8 mouse cellular contexts compared by ENCODE assay signal in genomic region chr7:132713483-132714126, GRCm38 (mm10).
A peak's percentile ranks its signal among the peaks of the same experiment; 100 is the strongest.
DNase-seq lines count a peak whose midpoint lies in the region; ATAC-seq and TF ChIP-seq lines count a peak whose summit lies in the region.

No protein-coding gene starts in this region.

- ATAC-seq in forebrain, postnatal 0 days, result no peak
- ATAC-seq in intestine, embryonic 15.5 days, result no peak
- ATAC-seq in liver, embryonic 15.5 days (ENCODE audit: insufficient read depth), result no peak

- 75% methylated on average over 8 of the region's 8 CpGs for WGBS in forebrain, postnatal 0 days
- WGBS in intestine, embryonic 15.5 days, result 49% methylated on average over 8 of the region's 8 CpGs
- 47% methylated on average over 8 of the region's 8 CpGs for WGBS in liver, embryonic 15.5 days (ENCODE audit: insufficient replicate concordance)
- 43% methylated on average over 8 of the region's 8 CpGs for WGBS in small intestine, adult 2 months

- H3K27ac ChIP-seq in forebrain, postnatal 0 days (ENCODE audit: low read depth, low read length), result peak overlapping the region; percentile 80
- H3K27ac ChIP-seq in intestine, embryonic 15.5 days, result peak overlapping the region; percentile 63
- peak overlapping the region; percentile 78 for H3K27ac ChIP-seq in liver, embryonic 15.5 days (replicated peaks)
- H3K27ac ChIP-seq in small intestine, adult 2 months (ENCODE audit: insufficient read depth, low read depth, low read length), result peak overlapping the region; percentile 70

- no peaks in the 10 kb centered on the region for H3K9me3 ChIP-seq in forebrain, postnatal 0 days (ENCODE audit: low read length)
- H3K9me3 ChIP-seq in intestine, embryonic 15.5 days, result no peaks in the 10 kb centered on the region
- no peaks in the 10 kb centered on the region for H3K9me3 ChIP-seq in liver, embryonic 15.5 days (replicated peaks)

- TF ChIP-seq CTCF in forebrain, postnatal 0 days (IDR thresholded peaks at IDR 0.05; ENCODE audit: low read depth), result no peak
- no peak for TF ChIP-seq CTCF in small intestine, adult 2 months (IDR thresholded peaks at IDR 0.05; ENCODE audit: extremely low read depth, insufficient read length, insufficient replicate concordance, low read depth, low read length)

- no peak overlapping the region for H3K4me2 ChIP-seq in forebrain, postnatal 0 days (ENCODE audit: low read depth)
- H3K4me2 ChIP-seq in intestine, embryonic 15.5 days (replicated peaks), result no peak overlapping the region
- H3K4me2 ChIP-seq in liver, embryonic 15.5 days, result no peak overlapping the region

- H3K4me3 ChIP-seq in forebrain, postnatal 0 days (ENCODE audit: low read depth, low read length), result no peak overlapping the region
- no peak overlapping the region for H3K4me3 ChIP-seq in intestine, embryonic 15.5 days (replicated peaks)
- no peak overlapping the region for H3K4me3 ChIP-seq in liver, embryonic 15.5 days (replicated peaks)
- no peak overlapping the region for H3K4me3 ChIP-seq in small intestine, adult 2 months (ENCODE audit: low read depth, low read length)

- H3K27me3 ChIP-seq in forebrain, postnatal 0 days (ENCODE audit: insufficient read depth, low read length), result no peaks in the 10 kb centered on the region
- no peaks in the 10 kb centered on the region for H3K27me3 ChIP-seq in intestine, embryonic 15.5 days (replicated peaks)
- H3K27me3 ChIP-seq in liver, embryonic 15.5 days, result no peaks in the 10 kb centered on the region
- H3K27me3 ChIP-seq in small intestine, adult 2 months (ENCODE audit: control insufficient read depth, insufficient read depth, low read length), result no peaks in the 10 kb centered on the region

- no peak for TF ChIP-seq POLR2A in small intestine, adult 2 months (IDR thresholded peaks at IDR 0.05; ENCODE audit: low read depth, low read length)

- peak; percentile 67 to 69 for DNase-seq in right cerebral cortex, postnatal 10 days (ENCODE audit: low spot score in 2 of 2)
- no peak for DNase-seq in right cerebral cortex, adult 18-20 months
- no peak for DNase-seq in forebrain, postnatal 0 days
- DNase-seq in ovary, postnatal 10 days (ENCODE audit: low spot score), result no peak
- no peak for DNase-seq in layer of hippocampus, adult 8-10 months (ENCODE audit: low spot score in 2 of 2)

- peaks cover 12% of the 10 kb centered on the region for H3K4me1 ChIP-seq in forebrain, postnatal 0 days (ENCODE audit: insufficient read depth)
- peaks cover 32% of the 10 kb centered on the region for H3K4me1 ChIP-seq in intestine, embryonic 15.5 days (replicated peaks)
- H3K4me1 ChIP-seq in liver, embryonic 15.5 days (replicated peaks), result peaks cover 49% of the 10 kb centered on the region
- peaks cover 19% of the 10 kb centered on the region for H3K4me1 ChIP-seq in small intestine, adult 2 months (ENCODE audit: control insufficient read depth, insufficient read depth, insufficient read length, low read length)

- H3K36me3 ChIP-seq in forebrain, postnatal 0 days (ENCODE audit: insufficient read depth), result peaks cover 8% of the 10 kb centered on the region; the same call in 1 of the 2 replicates
- H3K36me3 ChIP-seq in intestine, embryonic 15.5 days, result no peaks in the 10 kb centered on the region
- peaks cover 65% of the 10 kb centered on the region for H3K36me3 ChIP-seq in liver, embryonic 15.5 days (replicated peaks)
- peaks cover 28% of the 10 kb centered on the region for H3K36me3 ChIP-seq in small intestine, adult 2 months (ENCODE audit: control insufficient read depth, insufficient read depth, low read length)

- H3K9ac ChIP-seq in forebrain, postnatal 0 days, result no peak overlapping the region
- H3K9ac ChIP-seq in intestine, embryonic 15.5 days, result no peak overlapping the region
- no peak overlapping the region for H3K9ac ChIP-seq in liver, embryonic 15.5 days

Comparison
In these comparisons a context has a peak if more than half of its experiments do, and no peak if none do; other contexts are left out.
1. DNase-seq: peak in right cerebral cortex, postnatal 10 days (2 of 2); none in right cerebral cortex, adult 18-20 months (single experiment), forebrain, postnatal 0 days (single experiment), ovary, postnatal 10 days (single experiment) and layer of hippocampus, adult 8-10 months (0 of 2).
2. Peak in every context shown above with its lines, with median percentiles within 50 percentile points of each other: H3K27ac ChIP-seq.